Comparison of ENCODE assay signal across 21 mouse cellular contexts in genomic region chr13:52347631-52348030, GRCm38 (mm10).
DNase-seq lines count a peak whose midpoint lies in the region; ATAC-seq and TF ChIP-seq lines count a peak whose summit lies in the region.
"Had no signal": no experiment of that assay in that cellular context is flagged by ENCODE, and none has a peak within 500 bp of the region (broad histone marks: within the 10 kb centered on the region; RNA-seq: fewer than 3 reads in every experiment).

No protein-coding gene starts in this region.

- H3K36me3 ChIP-seq in heart, embryonic 10.5 days: no peaks in the 10 kb centered on the region
- no peaks in the 10 kb centered on the region for H3K36me3 ChIP-seq in heart, adult 2 months (ENCODE audit: control insufficient read depth, insufficient read depth, low read length)
- no peaks in the 10 kb centered on the region for H3K36me3 ChIP-seq in intestine, embryonic 14.5 days (ENCODE audit: control insufficient read depth, insufficient read depth, low read length)
- no peaks in the 10 kb centered on the region for H3K36me3 ChIP-seq in intestine, embryonic 15.5 days
- no peaks in the 10 kb centered on the region for H3K36me3 ChIP-seq in midbrain, postnatal 0 days (ENCODE audit: insufficient read depth, low read length)
- H3K36me3 ChIP-seq in midbrain, embryonic 10.5 days: no peaks in the 10 kb centered on the region
- H3K36me3 ChIP-seq: forebrain, embryonic 10.5 days had no signal

- no peak for TF ChIP-seq POLR2A in heart, adult 2 months (IDR thresholded peaks at IDR 0.05; ENCODE audit: insufficient read depth, low read depth, low read length)

- DNase-seq in cerebellum, postnatal 10 days: peak; percentile 72 to 77
- DNase-seq in cerebellum, adult 9-11 months: no peak
- peak; percentile 25 for DNase-seq in heart, embryonic 10.5 days (ENCODE audit: low spot score)
- no peak for DNase-seq in heart, adult 2 months
- peak; percentile 21 for DNase-seq in intestine, embryonic 14.5 days (ENCODE audit: low spot score)
- DNase-seq in midbrain, postnatal 0 days (ENCODE audit: low spot score): peak; percentile 70
- DNase-seq in midbrain, embryonic 10.5 days (ENCODE audit: low spot score): no peak
- DNase-seq: adrenal gland, adult 8-10 months; adrenal gland, postnatal 25 days; cerebellum, adult 11-12 months; cerebellum, adult 9-10 months; gastrocnemius, postnatal 10 days; gastrocnemius, postnatal 36 days had no signal

- no peak for ATAC-seq in intestine, embryonic 14.5 days (replicated peaks; ENCODE audit: low FRiP score, low TSS enrichment, low read depth)
- ATAC-seq in intestine, embryonic 15.5 days: no peak
- no peak; the same call in 1 of the 2 replicates for ATAC-seq in midbrain, postnatal 0 days (ENCODE audit: low FRiP score)
- ATAC-seq: activated CD4-positive, CD25-positive, alpha-beta regulatory T cell, adult 4 months; forebrain, embryonic 13.5 days; forebrain, embryonic 16.5 days; intestine, postnatal 0 days had no signal

- no peak for TF ChIP-seq CTCF in heart, adult 2 months (IDR thresholded peaks at IDR 0.05)
- no peak for TF ChIP-seq CTCF in midbrain, postnatal 0 days (IDR thresholded peaks at IDR 0.05)

- no peak overlapping the region for H3K9ac ChIP-seq in heart, adult 2 months (ENCODE audit: low read depth, low read length)
- no peak overlapping the region for H3K9ac ChIP-seq in intestine, embryonic 14.5 days (ENCODE audit: low read length)
- H3K9ac ChIP-seq in intestine, embryonic 15.5 days: no peak overlapping the region
- no peak overlapping the region for H3K9ac ChIP-seq in midbrain, postnatal 0 days (replicated peaks; ENCODE audit: low read length, poor library complexity, severe bottlenecking)
- H3K9ac ChIP-seq: forebrain, embryonic 13.5 days; hindbrain, embryonic 14.5 days had no signal

- intact Hi-C loops in heart, adult 2 months (cut with DNase I): no loop called here

- 0 out of 2 replicates have a peak, but pooled peaks cover 4% of the 10 kb centered on the region for H3K4me1 ChIP-seq in heart, embryonic 10.5 days
- H3K4me1 ChIP-seq in heart, adult 2 months (ENCODE audit: control insufficient read depth, insufficient read depth, low read length): no peaks in the 10 kb centered on the region; the same call in 1 of the 2 replicates
- H3K4me1 ChIP-seq in intestine, embryonic 14.5 days (replicated peaks; ENCODE audit: control insufficient read depth, insufficient read depth, low read length): no peaks in the 10 kb centered on the region
- H3K4me1 ChIP-seq in intestine, embryonic 15.5 days (replicated peaks): no peaks in the 10 kb centered on the region
- H3K4me1 ChIP-seq in midbrain, postnatal 0 days (ENCODE audit: insufficient read depth, low read length): no peaks in the 10 kb centered on the region
- H3K4me1 ChIP-seq in midbrain, embryonic 10.5 days: peaks cover 4% of the 10 kb centered on the region; the same call in 1 of the 2 replicates
- H3K4me1 ChIP-seq: forebrain, embryonic 10.5 days; forebrain, embryonic 13.5 days had no signal

- no peaks in the 10 kb centered on the region for H3K79me2 ChIP-seq in heart, adult 2 months (replicated peaks; ENCODE audit: control insufficient read depth, insufficient read depth, low read length)

- H3K27me3 ChIP-seq in heart, embryonic 10.5 days (ENCODE audit: insufficient read depth, poor library complexity, severe bottlenecking): no peaks in the 10 kb centered on the region
- no peaks in the 10 kb centered on the region for H3K27me3 ChIP-seq in heart, adult 2 months (ENCODE audit: control insufficient read depth, insufficient read depth, low read length)
- H3K27me3 ChIP-seq in intestine, embryonic 14.5 days (replicated peaks; ENCODE audit: control insufficient read depth, insufficient read depth, low read length): no peaks in the 10 kb centered on the region
- H3K27me3 ChIP-seq in intestine, embryonic 15.5 days (replicated peaks): no peaks in the 10 kb centered on the region
- no peaks in the 10 kb centered on the region for H3K27me3 ChIP-seq in midbrain, postnatal 0 days (ENCODE audit: insufficient read depth, low read length)
- H3K27me3 ChIP-seq in midbrain, embryonic 10.5 days (ENCODE audit: low read depth, poor library complexity, severe bottlenecking): no peaks in the 10 kb centered on the region
- H3K27me3 ChIP-seq: forebrain, embryonic 13.5 days had no signal

- no peak overlapping the region for H3K27ac ChIP-seq in heart, embryonic 10.5 days
- H3K27ac ChIP-seq in heart, adult 2 months: no peak overlapping the region
- no peak overlapping the region for H3K27ac ChIP-seq in intestine, embryonic 14.5 days (ENCODE audit: low read depth)
- H3K27ac ChIP-seq in intestine, embryonic 15.5 days: no peak overlapping the region
- H3K27ac ChIP-seq in midbrain, postnatal 0 days (ENCODE audit: low read depth, low read length): no peak overlapping the region
- H3K27ac ChIP-seq in midbrain, embryonic 10.5 days (replicated peaks): no peak overlapping the region
- H3K27ac ChIP-seq: forebrain, embryonic 10.5 days; forebrain, embryonic 13.5 days; hindbrain, embryonic 14.5 days had no signal

- no peak overlapping the region for H3K4me2 ChIP-seq in intestine, embryonic 14.5 days (ENCODE audit: low read length)
- H3K4me2 ChIP-seq in intestine, embryonic 15.5 days (replicated peaks): no peak overlapping the region
- no peak overlapping the region for H3K4me2 ChIP-seq in midbrain, postnatal 0 days (ENCODE audit: low read depth, low read length, poor library complexity, severe bottlenecking)
- H3K4me2 ChIP-seq: forebrain, embryonic 13.5 days; heart, embryonic 11.5 days; hindbrain, embryonic 14.5 days had no signal

- TF ChIP-seq EP300 in heart, adult 2 months (IDR thresholded peaks at IDR 0.05; ENCODE audit: insufficient read depth, low read depth, low read length): no peak

- no peaks in the 10 kb centered on the region for H3K9me3 ChIP-seq in heart, embryonic 10.5 days
- no peaks in the 10 kb centered on the region for H3K9me3 ChIP-seq in intestine, embryonic 14.5 days (ENCODE audit: control insufficient read depth, low read length)
- H3K9me3 ChIP-seq in intestine, embryonic 15.5 days: no peaks in the 10 kb centered on the region
- H3K9me3 ChIP-seq in midbrain, postnatal 0 days (ENCODE audit: low read length): no peaks in the 10 kb centered on the region
- H3K9me3 ChIP-seq in midbrain, embryonic 10.5 days (replicated peaks): no peaks in the 10 kb centered on the region
- H3K9me3 ChIP-seq: forebrain, embryonic 10.5 days; forebrain, embryonic 13.5 days had no signal

- 44% methylated on average over 2 of the region's 2 CpGs for WGBS in heart, embryonic 10.5 days
- 34% methylated on average over 2 of the region's 2 CpGs for WGBS in heart, adult 2 months
- 74% methylated on average over 2 of the region's 2 CpGs for WGBS in intestine, embryonic 14.5 days
- 72% methylated on average over 2 of the region's 2 CpGs for WGBS in intestine, embryonic 15.5 days
- 32% methylated on average over 2 of the region's 2 CpGs for WGBS in midbrain, postnatal 0 days
- 65% methylated on average over 2 of the region's 2 CpGs for WGBS in midbrain, embryonic 10.5 days

- H3K4me3 ChIP-seq in heart, embryonic 10.5 days: no peak overlapping the region
- no peak overlapping the region for H3K4me3 ChIP-seq in heart, adult 2 months
- no peak overlapping the region for H3K4me3 ChIP-seq in intestine, embryonic 14.5 days (ENCODE audit: low read depth, low read length)
- no peak overlapping the region for H3K4me3 ChIP-seq in intestine, embryonic 15.5 days (replicated peaks)
- no peak overlapping the region for H3K4me3 ChIP-seq in midbrain, postnatal 0 days (ENCODE audit: low read depth, low read length)
- no peak overlapping the region for H3K4me3 ChIP-seq in midbrain, embryonic 10.5 days
- H3K4me3 ChIP-seq: forebrain, embryonic 10.5 days; forebrain, embryonic 13.5 days had no signal

Comparison
In these comparisons a context has a peak if more than half of its experiments do, and no peak if none do; other contexts are left out.
1. DNase-seq: peak in cerebellum, postnatal 10 days (2 of 2), heart, embryonic 10.5 days (single experiment), intestine, embryonic 14.5 days (single experiment) and midbrain, postnatal 0 days (single experiment); none in cerebellum, adult 9-11 months (single experiment), heart, adult 2 months (0 of 2) and midbrain, embryonic 10.5 days (single experiment).